Mouse (Mus musculus) adrenal gland, adult 18-20 months (tissue): ENCODE measurements around the gene Gar1. TPM values are rescaled to one million over a fixed set of nuclear protein-coding genes. Genes with fewer than 3 reads are reported as not detected.
A peak's percentile ranks its signal among the peaks of the same experiment; 100 is the strongest.

ENCODE experiments used
- DNase-seq, 2 experiments: peaks; one replicate each; pipeline ENCODE4 v3.0.0; 2021 to 2022; ENCODE audit warnings: low spot score in 2 of 2
- long read RNA-seq, 2 experiments: library from polyadenylated mRNA; stranded (forward); transcript quantifications; one replicate each; pipeline ENCODE4 v2.0.0; 2021
- total RNA-seq, 2 experiments: library from RNA; stranded (reverse); gene quantifications; 1 replicate in 1 of 2; 2 replicates in 1 of 2; pipeline ENCODE4 v1.2.3; 2021

The Gar1 gene
- 10 to 100 TPM; 55.6 to 57.8 TPM for total RNA-seq
- long read RNA-seq, experiment 1, transcript Gar1-201 (7 exons, 1,271 nt), result major isoform, 6 of 10 reads
- long read RNA-seq, experiment 1, partial matches to known transcripts, result 2 of 10 reads
- long read RNA-seq, experiment 1, other reads (novel, unspliced or antisense), result 2 of 10 reads
- long read RNA-seq, experiment 2, transcript Gar1-201 (7 exons, 1,271 nt), result major isoform, 13 of 22 reads
- long read RNA-seq, experiment 2, partial matches to known transcripts, result 4 of 22 reads
- long read RNA-seq, experiment 2, other reads (novel, unspliced or antisense), result 4 of 22 reads

DNA sequence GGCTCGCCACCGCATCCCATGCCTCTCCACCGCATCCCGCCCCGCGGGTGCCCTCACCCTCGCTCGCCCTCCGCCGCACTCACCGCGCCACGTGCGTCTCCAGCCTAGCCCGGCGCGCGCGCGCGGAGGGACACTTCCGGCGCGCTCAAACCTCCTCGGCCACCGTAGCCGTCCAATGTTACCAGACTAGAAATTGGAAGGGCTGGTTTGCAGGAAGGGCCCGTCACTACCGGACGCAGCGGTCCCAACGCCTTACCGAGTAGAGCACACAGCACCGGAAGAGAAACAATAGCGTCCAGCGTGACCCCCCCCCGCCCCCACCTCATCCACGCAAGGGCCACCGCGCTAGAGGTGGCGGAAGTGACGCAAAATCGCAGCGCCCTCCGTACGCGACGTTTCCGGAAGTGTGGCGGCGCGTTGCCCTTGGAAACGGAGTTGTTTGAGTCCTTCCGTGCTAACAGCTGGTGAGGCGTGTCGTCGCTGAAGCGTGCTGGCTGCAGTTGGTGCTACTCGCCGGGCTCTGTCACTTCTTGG lies at the start of gene Gar1:
Gar1 (minus strand) TSS at position 362 of the 534 bp plus-strand sequence.
- DNase-seq, result peak; percentile 91 to 93

GRCm38 (mm10) chr3:129879913-129880312 lies 48.7 kb upstream of the Gar1 start:
- DNase-seq, result no peak

GRCm38 (mm10) chr3:129879131-129879757 lies 48.0 kb upstream of the Gar1 start:
- peak; percentile 25 to 35 for DNase-seq

- peak; percentile 93 for DNase-seq
These were observed 47.3 kb upstream of the Gar1 start, which contains the start of gene Pla2g12a for GRCm38 (mm10) chr3:129878405-129879021. Gene Pla2g12a, plus strand, starts transcription at chr3:129878606.

GRCm38 (mm10) chr3:129877327-129877726 lies 46.1 kb upstream of the Gar1 start:
- no peak for DNase-seq

DNA sequence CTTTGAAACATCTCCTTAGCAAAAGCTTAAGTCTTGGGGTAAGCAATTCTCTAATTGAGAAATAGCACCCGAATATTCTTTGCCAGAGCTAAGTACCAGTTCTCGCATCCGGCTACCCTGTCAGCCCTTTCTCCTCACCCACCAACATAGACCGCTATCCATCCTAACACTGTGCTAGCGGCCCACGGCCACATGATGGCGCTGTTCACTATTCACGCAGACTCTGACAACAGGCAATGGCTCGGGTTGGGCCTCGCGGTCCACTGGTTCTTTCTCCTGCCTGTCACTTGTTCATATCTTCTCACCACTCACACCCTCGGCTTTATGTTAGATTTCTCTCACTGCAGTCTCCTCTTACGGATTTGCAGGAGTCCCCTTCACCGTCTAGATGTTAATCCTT lies 32.5 kb upstream of the Gar1 start:
- peak; percentile 65 to 67 for DNase-seq

DNA sequence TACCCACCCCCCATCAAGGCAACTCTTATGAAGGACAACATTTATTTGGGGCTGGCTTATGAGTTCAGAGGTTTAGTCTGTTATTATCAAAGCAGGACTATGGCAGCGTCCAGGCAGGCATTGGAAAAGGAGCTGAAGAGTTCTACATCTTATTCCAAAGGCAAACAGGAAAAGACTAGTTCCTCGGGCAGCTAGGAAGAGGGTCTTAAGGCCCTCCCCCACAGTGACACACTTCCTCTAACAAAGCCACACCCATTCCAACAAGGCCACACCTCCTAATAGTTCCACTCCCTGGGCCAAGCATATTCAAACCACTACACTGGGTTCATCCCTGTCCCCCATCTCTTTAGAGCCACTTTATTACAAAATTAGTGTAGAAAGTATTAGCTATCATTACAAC lies 31.4 kb upstream of the Gar1 start:
- no peak for DNase-seq

GRCm38 (mm10) chr3:129846846-129847245 lies 15.7 kb upstream of the Gar1 start:
- DNase-seq, result no peak

GRCm38 (mm10) chr3:129845868-129846267 lies 14.7 kb upstream of the Gar1 start:
- no peak for DNase-seq

DNA sequence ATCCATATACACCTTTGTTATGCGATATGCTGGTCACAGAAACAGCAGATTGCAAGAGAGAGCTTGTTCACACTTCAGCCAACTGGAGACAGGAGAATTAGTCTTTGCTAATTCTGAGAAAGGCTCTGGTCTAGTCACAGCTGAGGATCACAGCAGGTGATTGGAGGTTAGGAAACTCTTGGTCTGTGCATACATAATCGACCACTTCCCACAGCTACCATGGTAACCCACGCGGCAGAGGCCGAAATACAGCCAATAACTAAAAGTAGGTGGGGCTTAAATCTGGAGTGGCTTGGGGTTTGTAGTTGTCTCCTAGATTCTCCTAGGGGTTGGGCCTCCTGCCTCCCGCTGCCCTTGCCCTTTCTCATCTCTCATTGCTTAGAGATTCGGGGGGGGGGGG lies 6.8 kb upstream of the Gar1 start:
- no peak for DNase-seq

DNA sequence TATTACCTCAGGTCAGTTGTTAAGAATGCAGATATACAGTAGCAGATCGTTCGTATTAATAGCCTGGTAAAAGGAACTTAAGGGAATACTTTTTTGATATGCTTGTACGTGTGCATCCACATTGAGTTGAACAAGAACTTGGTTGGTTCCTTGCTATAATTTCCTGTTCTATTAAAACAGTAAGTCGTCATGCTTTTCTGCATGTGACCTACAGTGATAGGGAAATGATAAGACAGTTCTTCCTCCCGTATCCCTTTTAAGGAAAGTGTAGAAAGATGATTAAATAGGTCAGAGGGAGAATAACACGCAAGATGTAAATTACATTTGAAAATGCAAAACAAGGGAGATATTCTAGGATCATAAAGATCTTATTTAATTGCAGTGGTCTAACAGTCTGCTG lies 5.8 kb upstream of the Gar1 start:
- DNase-seq, result no peak

DNA sequence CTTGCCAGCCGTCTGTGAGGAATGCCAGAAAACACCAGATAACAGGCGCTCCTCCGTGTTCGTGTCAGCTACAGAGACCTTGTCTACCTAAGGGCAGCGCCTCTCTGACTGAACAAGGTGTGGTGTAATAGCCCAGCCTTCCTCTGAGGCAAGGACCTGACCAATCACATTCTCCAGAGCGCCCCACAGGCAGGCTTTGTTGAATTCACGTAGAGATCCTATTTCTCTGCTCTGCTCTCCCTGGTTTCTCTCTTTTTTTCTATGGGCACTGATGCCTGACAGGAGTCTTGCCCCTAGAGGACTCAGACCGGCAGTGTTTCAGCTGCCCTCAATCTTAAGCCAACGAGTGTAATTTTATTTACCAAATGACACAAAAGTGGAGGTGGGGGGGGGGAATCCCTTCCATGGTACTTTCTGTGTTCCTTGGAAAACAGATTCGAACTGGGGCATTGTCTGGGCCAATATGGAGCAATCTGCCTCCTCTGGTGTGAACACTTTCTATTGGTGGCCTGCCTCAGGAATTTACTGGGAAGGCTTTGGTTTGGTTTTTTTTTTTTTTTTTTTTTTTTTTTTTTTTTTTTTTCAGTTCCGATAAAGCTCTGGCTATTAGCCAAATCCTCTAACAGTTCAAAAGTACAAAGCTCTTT lies 5.0 kb upstream of the Gar1 start:
- no peak for DNase-seq

GRCm38 (mm10) chr3:129835388-129835934 lies 4.3 kb upstream of the Gar1 start, which contains the start of gene Cfi:
Gene Cfi, plus strand, starts transcription at chr3:129835884.
- no peak for DNase-seq

- DNase-seq, result peak in 1 of 2 experiments; percentile 57
These were observed 570 bp downstream of the Gar1 start for GRCm38 (mm10) chr3:129830626-129831025.

GRCm38 (mm10) chr3:129827691-129828090 lies 3.5 kb downstream of the Gar1 start:
- no peak for DNase-seq

DNA sequence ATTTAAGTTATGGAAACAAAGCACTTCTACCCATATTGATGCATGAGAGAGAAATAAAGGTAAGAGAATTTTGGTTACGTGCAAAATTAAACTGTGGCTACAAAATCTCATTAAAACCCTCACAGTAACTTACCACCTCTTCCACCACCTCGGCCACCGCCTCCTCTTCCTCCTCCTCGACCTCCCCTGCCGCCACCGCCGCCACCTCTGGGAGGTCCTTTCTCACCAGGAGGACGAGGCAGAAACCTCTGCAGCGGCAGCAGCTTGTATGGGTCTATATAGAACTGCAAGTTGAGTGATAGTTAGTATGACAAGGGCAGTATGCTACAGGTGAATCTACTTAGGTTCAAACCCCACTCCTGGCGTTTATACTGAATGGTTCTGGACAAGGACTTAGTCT lies 4.5 kb downstream of the Gar1 start:
- DNase-seq, result no peak

GRCm38 (mm10) chr3:129824891-129825290 lies 6.3 kb downstream of the Gar1 start:
- no peak for DNase-seq

GRCm38 (mm10) chr3:129824146-129824545 lies 7.0 kb downstream of the Gar1 start:
- no peak for DNase-seq

DNA sequence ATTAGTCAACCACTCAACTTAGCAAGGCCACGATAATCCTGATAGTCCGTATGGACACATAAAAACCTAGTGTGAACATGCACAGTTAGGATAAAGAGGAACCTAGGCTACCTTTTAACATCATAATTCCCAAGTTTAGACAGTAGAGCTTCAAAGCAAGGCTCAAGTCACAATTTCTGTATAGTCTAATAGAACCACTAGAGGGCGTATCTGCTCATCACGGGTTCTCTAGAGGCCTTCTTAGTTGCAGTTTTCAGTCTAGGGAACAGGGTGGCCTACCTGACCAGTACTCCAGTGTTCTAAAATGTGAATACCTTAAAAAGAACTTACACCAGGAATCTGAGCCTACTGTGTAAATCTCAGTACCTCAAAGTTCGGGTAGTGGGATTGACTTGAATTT lies 7.9 kb downstream of the Gar1 start:
- no peak for DNase-seq

- DNase-seq, result no peak
These were observed 8.9 kb downstream of the Gar1 start, which contains the start of gene Rrh for GRCm38 (mm10) chr3:129822206-129822775. Gene Rrh, minus strand, starts transcription at chr3:129822587.

- DNase-seq, result no peak
These were observed 9.5 kb downstream of the Gar1 start for GRCm38 (mm10) chr3:129821736-129822135.
